Mouse (Mus musculus): ENCODE results near the gene G3bp2.

G3bp2 gene

GRCm38 (mm10) chr5:92098351-92099109 is 15.0 kb upstream of the G3bp2 start:
- DNase-seq (ENCODE audit: low spot score) = no peak

DNA sequence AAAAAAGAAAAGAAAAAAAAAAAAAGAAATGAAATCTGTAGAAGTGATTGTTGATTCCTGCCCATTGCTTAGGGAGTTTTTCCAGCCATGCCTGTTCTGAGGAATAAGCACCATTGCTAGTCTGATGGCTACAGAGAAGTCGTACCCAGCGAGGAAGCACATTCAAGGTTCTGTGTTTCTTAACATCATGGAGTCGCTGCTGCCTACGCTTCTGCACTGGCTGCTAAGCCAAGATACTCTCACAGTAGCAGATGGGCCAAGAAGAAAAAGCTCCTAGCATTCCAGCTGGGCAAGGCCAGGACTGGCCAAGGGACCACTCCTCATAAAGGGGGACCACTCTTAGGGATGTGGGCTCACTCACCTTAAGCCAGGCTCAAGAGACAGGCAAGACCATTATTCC is 14.3 kb upstream of the G3bp2 start:
- DNase-seq (ENCODE audit: low spot score) = no peak

GRCm38 (mm10) chr5:92096786-92097185 is 13.3 kb upstream of the G3bp2 start:
- no peak for DNase-seq (ENCODE audit: low spot score)

DNA sequence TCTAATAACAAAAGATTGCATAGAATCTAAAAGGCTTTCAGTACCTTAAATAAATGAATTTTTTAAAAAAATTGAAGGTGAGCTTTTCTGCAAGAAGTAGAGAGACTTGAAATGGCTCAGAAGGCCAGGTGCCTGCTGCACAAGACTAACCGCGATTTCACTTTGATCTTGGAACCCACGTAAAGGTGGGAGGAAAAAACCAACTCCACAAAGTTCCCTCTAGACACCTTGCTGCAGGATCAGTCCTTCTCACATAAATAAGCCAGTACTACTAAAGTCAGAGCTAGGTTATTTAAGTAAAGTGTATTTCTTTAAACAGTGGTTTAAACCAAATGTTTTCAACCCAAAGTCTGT is 10.5 kb upstream of the G3bp2 start:
- no peak for DNase-seq (ENCODE audit: low spot score)

GRCm38 (mm10) chr5:92093263-92094061 is 9.9 kb upstream of the G3bp2 start:
- DNase-seq (ENCODE audit: low spot score) = no peak

DNA sequence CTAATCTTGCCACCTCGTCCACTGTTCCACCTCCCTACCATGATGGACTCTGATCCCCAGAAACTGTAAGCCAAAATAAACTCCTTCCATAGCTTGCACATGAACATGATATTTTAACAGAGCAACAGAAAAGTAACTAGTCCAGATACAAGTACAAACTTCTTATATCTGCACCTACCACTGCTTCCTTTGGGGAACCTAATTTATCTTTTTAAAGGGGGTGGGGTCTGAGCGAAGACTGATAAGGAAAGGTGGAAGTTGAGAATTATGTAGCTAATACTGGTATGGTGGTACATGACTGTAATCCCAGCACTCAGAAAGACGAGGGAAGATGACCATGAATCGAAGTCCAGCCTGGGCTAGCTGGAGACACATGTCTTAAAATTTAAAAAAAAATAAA is 4.0 kb upstream of the G3bp2 start:
- no peak for DNase-seq (ENCODE audit: low spot score)

DNA sequence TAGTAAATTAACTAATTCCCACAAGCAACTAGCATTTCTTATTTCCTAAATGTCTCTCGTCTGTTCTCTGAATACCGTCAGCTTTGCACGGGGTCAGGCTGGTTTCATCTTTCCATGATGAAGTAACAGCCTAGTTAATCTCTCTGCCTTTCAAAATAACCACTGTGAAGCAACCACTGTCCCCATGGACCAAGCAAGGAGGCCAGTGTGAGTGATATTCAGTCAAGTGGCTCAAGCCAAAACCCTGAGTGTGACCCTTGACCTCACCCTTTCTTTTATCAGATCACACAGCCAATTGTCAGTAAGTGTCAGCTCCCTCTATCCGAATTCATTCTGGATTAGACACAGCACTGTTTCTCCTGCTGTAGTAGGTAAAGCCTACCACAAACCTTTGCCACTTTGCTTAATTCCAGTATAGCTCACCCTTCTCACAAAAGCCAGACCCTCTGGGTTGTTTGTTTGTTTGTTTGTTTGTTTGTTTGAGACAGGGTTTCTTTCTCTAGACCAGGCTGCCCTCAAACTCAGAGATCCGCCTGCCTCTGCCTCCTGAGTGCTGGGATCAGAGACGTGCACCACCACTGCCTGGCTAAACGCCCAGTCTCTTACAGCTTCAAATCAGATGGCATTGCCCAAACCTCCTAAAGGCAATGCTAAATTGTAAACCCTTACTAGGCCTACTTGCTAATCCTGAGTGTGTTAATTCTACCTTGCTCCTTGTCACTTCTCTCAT is 2.5 kb upstream of the G3bp2 start:
- no peak for DNase-seq (ENCODE audit: low spot score)

GRCm38 (mm10) chr5:92085246-92085645 is 1.7 kb upstream of the G3bp2 start:
- DNase-seq (ENCODE audit: low spot score) = no peak

DNA sequence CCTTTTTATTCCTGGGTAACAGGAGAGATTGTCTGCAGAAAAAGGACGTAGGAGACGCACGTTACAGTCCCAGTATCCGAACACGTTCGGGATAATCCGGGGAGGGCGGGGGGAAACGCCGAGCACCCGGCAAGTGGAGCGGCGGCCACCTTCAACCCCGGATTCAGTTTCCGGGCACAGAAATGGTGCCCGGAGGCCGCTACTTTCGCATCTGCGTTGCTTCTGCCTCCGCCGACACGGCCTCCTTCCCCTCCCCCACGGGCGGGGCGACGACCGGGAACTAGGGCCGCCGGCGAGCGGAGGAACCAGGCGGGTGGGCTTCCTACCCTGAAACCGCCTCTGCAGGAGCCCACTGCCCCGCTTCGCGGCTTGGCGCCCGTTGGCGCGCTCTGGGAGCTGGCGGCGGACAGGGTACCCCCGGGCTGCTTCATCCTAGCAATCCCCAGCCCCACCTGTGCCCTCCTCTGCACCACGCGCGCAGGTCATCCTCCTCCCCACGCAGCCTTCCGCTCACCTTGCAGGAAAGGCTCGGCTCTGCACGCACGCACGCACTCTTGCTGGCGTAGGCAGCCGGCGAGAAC is 608 bp downstream of the G3bp2 start:
- no peak for DNase-seq (ENCODE audit: low spot score)

- no peak for DNase-seq (ENCODE audit: low spot score)
Measured at GRCm38 (mm10) chr5:92081326-92081725, 2.2 kb downstream of the G3bp2 start.

DNA sequence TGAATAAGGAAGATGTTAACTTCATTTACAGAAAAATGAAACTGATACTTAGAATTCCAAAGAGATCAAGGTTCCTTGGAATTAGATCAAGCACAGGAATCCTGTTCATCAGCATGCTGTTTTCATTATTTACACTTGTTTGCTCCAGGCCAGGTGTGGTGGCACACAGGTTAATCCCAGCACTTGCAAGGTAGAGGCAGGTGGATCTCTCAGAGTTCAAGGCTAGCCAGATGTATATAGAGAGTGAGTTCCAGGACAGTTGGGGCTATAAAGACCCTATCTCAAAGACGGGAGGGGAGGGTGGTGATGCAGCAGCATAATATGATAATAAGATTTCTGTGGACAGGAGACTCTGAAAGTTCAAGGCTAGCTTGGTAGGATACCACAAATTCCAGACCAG is 3.1 kb downstream of the G3bp2 start:
- DNase-seq (ENCODE audit: low spot score) = no peak

DNA sequence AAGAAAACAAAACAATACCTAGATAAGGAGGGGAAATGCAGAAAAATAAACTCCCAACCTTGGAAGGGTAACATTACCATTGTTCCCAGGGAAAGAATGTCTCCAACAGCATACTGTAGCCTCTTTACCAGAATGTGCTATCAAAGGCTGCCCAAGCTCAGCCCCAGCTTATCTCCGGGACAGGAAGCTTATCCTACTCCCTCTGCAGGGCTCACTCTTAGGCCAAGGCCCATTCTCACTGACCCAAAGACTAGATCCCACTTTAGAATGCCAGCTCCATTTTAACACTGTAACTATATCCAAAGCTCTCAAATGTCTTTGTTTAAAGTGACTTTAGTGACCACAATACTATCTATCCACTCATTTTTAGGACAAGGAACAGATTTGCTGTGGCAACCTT is 4.2 kb downstream of the G3bp2 start:
- DNase-seq (ENCODE audit: low spot score) = no peak

DNA sequence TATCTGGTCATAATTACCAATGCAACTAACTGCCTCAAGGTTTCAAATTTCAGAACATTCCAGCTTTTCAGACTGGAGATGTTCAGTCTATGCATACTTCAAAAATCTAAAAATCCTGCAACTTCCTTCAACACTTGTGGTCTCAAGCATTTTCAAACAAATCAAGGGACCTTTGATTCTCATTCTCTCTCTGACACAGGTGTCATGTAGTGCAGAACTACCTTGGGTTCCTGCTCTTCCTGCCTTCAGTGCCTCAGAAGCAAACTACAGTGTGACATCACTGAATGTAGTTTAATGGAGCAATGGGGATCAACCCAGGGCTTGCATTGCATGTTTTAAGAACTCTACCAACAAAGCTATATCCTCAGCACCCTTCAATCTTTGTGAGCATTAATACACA is 4.8 kb downstream of the G3bp2 start:
- no peak for DNase-seq (ENCODE audit: low spot score)

DNA sequence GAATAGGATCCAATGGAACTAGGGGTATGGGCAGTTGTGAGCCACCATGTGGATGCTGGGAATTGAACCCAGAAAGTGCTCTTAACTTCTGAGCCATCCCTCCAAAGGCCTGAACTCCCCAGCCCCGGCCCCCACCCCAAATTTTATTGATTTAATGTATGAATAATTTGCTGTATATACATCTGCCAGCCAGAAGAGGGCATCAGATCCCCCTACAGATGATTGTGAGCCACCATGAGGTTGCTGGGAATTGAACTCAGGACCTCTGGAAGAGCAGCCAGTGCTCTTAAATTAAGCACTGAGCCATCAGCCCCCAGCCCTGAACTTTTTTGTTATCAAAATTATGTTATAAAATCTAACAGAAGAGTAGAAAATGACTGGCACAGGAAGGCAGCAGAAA is 7.2 kb downstream of the G3bp2 start:
- no peak for DNase-seq (ENCODE audit: low spot score)

DNA sequence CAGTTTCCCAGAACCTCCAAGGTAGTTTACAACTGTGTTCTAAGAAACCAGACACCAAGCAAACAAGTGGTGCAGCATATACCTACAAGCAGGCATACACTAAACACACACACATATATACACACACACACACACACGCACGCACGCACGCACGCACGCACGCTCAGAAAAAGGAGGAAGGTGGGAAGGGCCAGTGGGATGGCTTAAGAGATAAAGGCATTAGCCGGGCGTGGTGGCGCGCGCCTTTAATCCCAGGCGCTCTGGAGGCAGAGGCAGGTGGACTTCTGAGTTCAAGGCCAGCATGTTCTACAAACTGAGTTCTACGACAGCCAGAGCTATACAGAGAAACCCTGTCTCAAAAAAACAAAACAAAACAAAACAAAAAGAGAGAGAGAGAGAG is 9.5 kb downstream of the G3bp2 start:
- no peak for DNase-seq (ENCODE audit: low spot score)

DNA sequence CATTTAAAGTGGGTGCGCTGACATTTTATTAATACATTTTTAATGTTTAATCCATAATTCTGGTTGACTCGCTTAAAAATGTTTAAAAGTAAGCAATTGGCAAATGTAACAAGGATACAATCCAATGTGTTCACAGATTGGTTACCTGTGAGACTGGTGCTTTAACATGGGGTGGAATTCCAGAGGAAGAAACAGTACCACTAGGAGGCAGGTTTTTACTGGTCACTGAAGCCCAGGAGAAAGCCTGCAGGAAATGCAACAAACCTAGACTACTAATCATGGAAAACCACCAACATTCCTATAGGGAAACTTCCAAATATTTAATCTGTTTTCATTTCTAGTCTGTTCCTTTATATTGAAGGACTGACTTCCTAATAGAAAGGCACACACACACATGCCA is 20.3 kb downstream of the G3bp2 start:
- no peak for DNase-seq (ENCODE audit: low spot score)

DNA sequence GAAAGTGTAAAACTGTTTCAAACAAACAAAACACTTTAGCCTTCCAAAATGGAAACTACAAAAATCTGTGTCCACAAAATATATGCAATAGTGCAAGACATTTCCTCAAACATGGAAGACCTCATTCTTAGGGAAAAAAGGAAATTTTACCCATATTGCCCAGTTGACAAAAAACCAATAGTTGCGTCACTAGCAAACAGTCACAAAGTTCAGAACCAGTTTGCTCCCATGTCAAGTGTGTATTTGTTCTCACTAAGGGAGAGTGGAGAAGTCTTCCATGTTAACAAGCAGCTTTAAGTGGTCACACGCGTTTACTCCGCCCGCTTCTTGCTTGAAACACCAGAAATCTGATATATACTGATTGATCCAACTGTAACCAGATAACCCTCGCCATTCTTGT is 30.7 kb downstream of the G3bp2 start:
- DNase-seq (ENCODE audit: low spot score) = no peak

DNA sequence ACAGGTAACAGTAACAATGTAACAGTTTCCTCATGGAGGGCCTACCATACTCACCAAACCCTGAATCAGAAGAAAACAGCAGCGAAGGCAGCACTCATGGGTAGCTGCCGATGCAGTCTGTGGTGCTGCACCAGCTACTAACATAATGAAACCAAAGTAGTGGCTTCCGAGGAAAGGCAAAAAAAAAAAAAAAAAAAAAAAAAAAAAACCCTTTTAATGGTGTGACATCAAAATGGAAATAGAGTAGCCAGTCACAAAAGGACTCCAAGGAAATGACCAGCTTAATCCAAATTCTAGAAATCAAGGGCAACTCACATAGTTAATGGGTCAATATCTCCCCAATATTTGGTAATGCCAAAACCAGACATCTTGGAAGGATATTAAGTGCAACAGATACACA is 33.1 kb downstream of the G3bp2 start:
- DNase-seq (ENCODE audit: low spot score) = no peak

DNA sequence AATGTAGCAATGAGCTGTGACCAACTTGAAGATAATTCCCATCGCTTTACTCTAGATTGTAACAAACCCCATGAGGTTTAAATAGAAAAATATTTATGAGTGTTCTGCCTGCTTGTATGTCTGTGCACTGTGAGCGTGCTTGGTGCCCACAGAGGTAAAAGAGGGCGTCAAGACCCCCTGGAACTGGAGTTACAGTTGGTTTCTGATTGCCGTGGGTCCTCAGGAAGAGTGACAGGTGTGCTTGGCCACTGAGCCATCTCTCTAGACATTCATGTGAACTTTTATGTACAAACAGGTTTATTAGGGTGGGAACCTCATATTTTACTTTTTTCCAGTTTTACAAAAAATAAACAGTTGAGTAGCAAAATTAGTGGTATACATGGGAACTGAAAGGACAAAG is 39.7 kb downstream of the G3bp2 start, which contains the start of gene Cdkl2:
Gene Cdkl2 (minus strand): TSS at position 101 of the 400 bp plus-strand sequence.
- no peak for DNase-seq (ENCODE audit: low spot score)

DNA sequence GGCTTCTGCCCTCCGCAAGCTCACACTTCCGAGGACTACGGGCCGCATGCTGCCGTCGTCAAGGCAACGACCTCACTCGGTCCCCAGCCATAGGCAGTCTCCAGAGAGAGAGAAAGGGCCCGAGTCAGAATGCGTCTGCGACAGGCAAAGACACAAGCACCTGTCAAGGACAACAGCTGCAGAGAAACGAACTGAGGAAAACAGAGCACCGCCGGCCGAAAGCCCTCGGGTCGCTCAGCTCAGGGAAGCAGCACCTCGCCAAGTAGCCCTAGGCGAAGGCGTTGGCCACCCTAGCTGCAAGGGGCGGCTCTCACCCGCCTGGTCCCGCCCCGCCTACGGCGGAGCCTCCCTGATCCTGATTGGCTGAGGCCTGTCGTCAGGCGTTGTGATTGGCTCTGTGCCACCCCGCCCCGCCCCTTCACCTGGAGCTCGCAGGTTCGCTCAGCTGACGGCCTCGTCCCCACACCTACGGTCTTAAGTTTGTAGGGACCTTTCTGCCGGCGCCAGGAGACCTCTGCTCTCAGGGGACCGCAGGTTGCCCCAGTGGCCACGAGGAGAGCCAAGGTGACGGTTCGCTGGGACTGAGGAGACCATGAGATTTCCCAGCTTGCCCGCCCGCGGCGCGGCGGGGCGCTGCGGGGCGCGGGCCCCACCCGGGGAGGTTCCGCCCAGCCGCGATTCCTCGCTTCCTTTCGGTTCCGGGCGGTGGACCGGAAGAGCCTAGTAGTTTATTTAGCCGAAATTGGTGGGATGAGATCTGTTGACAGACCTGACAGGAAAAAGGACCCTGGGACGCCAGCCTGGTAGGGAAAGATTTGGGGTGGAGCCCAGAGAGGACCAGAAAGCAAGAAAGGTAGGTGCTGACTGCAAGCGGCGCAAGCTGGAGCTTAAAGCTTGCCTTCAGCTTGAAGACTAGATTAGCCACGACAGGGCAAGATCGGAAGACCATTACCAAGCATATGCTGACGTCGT is 40.9 kb downstream of the G3bp2 start:
- peak; percentile 97 for DNase-seq (ENCODE audit: low spot score)

DNA sequence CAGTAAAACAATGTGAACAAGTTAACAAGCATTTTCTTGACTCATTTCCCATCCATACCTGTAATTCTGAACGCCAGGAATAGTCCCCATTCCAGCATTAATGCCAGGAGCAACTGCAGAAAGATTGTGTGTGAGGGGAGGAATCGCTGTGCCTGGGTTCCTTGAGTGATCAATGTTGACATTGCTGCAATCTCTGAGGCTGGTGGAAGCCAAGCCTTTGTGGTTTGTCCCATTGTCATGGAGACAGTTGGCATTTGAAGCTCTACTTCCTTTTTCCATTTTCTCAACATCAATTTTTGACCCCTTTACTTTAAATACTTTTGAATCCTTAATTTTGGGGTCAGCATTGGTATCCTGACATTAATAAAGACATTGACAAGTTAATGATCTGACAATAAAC is 63.6 kb downstream of the G3bp2 start:
- no peak for DNase-seq (ENCODE audit: low spot score)
